Mouse (Mus musculus) liver, adult 2 months (tissue): ENCODE measurements around the gene Pcsk1n.
A peak's percentile ranks its signal among the peaks of the same experiment; 100 is the strongest.

Source experiments
- CTCF ChIP-seq: fragments of 200-500 bp; IDR thresholded peaks from 2 replicates; pipeline ENCODE4 v1.5.1; 2011; ENCODE audit warnings: low read depth, low read length, control low read depth
- POLR2A ChIP-seq: fragments of 200-500 bp; IDR thresholded peaks from 2 replicates; pipeline ENCODE4 v1.6.1; 2011; ENCODE audit warnings: low read length, control low read depth; ENCODE audit not compliant: insufficient read depth; ENCODE audit errors: extremely low read depth

GRCm38 (mm10) chrX:7947108-7947899 is 27.7 kb downstream of the Pcsk1n start, which contains the start of gene Hdac6:
- TF ChIP-seq POLR2A (peak; percentile 62; the same call in 1 of the 2 replicates), CTCF (no peak)
